Mouse (Mus musculus) liver, adult 2 months (tissue): ENCODE results near the gene G430095P16Rik. TPM values are rescaled to one million over a fixed set of nuclear protein-coding genes. Genes with fewer than 3 reads are reported as not detected.

Experiments used
- DNase-seq: peaks from one replicate; pipeline ENCODE4 v3.0.0-alpha.2; 2011; ENCODE audit warnings: low read depth, low spot score; ENCODE audit errors: extremely low read depth
- H3K27ac ChIP-seq: fragments of 200-500 bp; replicated peaks from 2 replicates; pipeline ENCODE4 v1.5.1; 2012; ENCODE audit warnings: low read depth, mild to moderate bottlenecking, control low read depth, inconsistent platforms, low read length; ENCODE audit not compliant: insufficient read depth
- H3K27me3 ChIP-seq: fragments of 200-500 bp; 2 replicates; pipeline ENCODE4 v1.6.1; 2012; ENCODE audit warnings: mild to moderate bottlenecking, moderate library complexity, low read length, inconsistent platforms; ENCODE audit not compliant: control insufficient read depth, insufficient read depth
- H3K36me3 ChIP-seq: fragments of 200-500 bp; 2 replicates; pipeline ENCODE4 v1.6.1; 2012; ENCODE audit warnings: low read length, inconsistent platforms; ENCODE audit not compliant: control insufficient read depth, insufficient read depth
- H3K4me1 ChIP-seq: fragments of 200-500 bp; 2 replicates; pipeline ENCODE4 v1.6.1; 2011; ENCODE audit warnings: low read length; ENCODE audit not compliant: control insufficient read depth, insufficient read depth
- H3K4me3 ChIP-seq: fragments of 200-500 bp; 2 replicates; pipeline ENCODE4 v1.5.1; 2011; ENCODE audit warnings: low read depth, mild to moderate bottlenecking, control low read depth, low read length, moderate library complexity; ENCODE audit not compliant: insufficient read depth
- H3K79me2 ChIP-seq: fragments of 200-500 bp; 2 replicates; pipeline ENCODE4 v1.6.1; 2012; ENCODE audit warnings: inconsistent platforms, mild to moderate bottlenecking, low read length, moderate library complexity; ENCODE audit not compliant: control insufficient read depth, insufficient read depth
- H3K9ac ChIP-seq: fragments of 200-500 bp; 2 replicates; pipeline ENCODE4 v1.6.1; 2012; ENCODE audit warnings: low read depth, mild to moderate bottlenecking, control low read depth, inconsistent platforms, low read length
- CTCF ChIP-seq: fragments of 200-500 bp; IDR thresholded peaks from 2 replicates; pipeline ENCODE4 v1.5.1; 2011; ENCODE audit warnings: low read depth, low read length, control low read depth
- POLR2A ChIP-seq: fragments of 200-500 bp; IDR thresholded peaks from 2 replicates; pipeline ENCODE4 v1.6.1; 2011; ENCODE audit warnings: low read length, control low read depth; ENCODE audit not compliant: insufficient read depth; ENCODE audit errors: extremely low read depth
- WGBS: fragments of 180-500 bp; shearing (Covaris S2); methylation state at CpG from one replicate; pipeline ENCODE4 v1.1.7; 2018; 5-methylcytosine and 5-hydroxymethylcytosine counted together
- polyA plus RNA-seq: library from polyadenylated mRNA; depleted of rRNA; stranded (reverse); fragments of >200 nt; gene quantifications from 2 replicates; pipeline ENCODE4 v1.2.3, GENCODE M21; 2012
- total RNA-seq: library from RNA; depleted of rRNA; stranded (reverse); fragments of >200 nt; gene quantifications from 2 replicates; pipeline ENCODE4 v1.2.3, GENCODE M21; 2014

The G430095P16Rik gene
- total and polyA plus RNA-seq, 2 experiments: not detected

DNA sequence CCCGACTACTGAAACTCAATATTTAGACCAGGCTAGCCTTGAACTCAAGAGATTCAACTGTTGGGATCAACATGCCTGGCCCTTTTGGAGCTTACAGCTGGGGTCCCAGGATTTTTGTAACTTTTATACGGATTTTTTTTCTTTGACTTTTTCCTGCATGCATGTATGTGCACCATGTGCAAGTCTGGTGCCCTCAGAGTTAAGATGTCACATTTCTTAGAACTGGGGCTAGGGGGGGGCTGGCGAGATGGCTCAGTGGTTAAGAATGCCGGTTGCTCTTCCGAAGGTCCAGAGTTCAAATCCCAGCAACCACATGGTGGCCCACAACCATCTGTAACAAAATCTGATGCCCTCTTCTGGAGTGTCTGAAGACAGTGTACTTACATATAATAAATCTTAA is 22.3 kb upstream of the G430095P16Rik start:
- no peak for DNase-seq
- Histone ChIP-seq H3K4me3 (no peak overlapping the region), H3K4me1 (peaks cover 15% of the 10 kb centered on the region), H3K27me3 (no peaks in the 10 kb centered on the region), H3K27ac (no peak overlapping the region), H3K79me2 (peaks cover 3% of the 10 kb centered on the region; the same call in 1 of the 2 replicates), H3K9ac (no peak overlapping the region), H3K36me3 (peaks cover 4% of the 10 kb centered on the region)
- WGBS: 71% methylated on average over 5 of the region's 5 CpGs
- TF ChIP-seq POLR2A: no peak
- no peak for TF ChIP-seq CTCF

GRCm38 (mm10) chr8:84700941-84701911 is 21.6 kb upstream of the G430095P16Rik start, which contains the start of gene Lyl1:
Gene Lyl1, plus strand, starts transcription at chr8:84701457.
- no peak for DNase-seq
- Histone ChIP-seq H3K36me3 (peaks cover 3% of the 10 kb centered on the region), H3K4me3 (peak within 1 kb of the TSS; percentile 59), H3K27me3 (no peaks in the 10 kb centered on the region), H3K79me2 (peaks cover 3% of the 10 kb centered on the region; the same call in 1 of the 2 replicates), H3K4me1 (peaks cover 15% of the 10 kb centered on the region), H3K27ac (peak within 1 kb of the TSS; percentile 33), H3K9ac (peak within 1 kb of the TSS; percentile 46)
- WGBS: 47% methylated on average over 34 of the region's 34 CpGs
- no peak for TF ChIP-seq CTCF
- no peak for TF ChIP-seq POLR2A

DNA sequence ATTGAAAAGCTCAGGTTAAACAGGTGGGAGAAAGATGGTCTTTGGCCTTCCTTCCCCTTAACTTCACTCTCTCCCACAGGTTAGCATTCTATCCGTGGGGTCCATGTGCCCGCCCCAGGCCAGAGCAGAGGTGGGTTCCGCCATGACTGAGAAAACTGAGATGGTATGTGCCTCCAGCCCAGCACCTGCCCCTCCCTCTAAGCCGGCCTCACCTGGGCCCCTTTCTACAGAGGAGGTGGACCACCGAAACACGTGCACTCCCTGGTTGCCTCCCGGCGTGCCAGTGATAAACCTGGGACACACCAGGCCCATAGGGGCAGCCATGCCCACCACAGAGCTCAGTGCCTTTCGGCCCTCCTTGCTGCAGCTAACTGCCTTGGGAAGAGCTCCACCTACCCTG is 20.2 kb upstream of the G430095P16Rik start:
- DNase-seq: no peak
- peaks cover under 1% of the 10 kb centered on the region; the same call in 1 of the 2 replicates for H3K36me3 ChIP-seq
- peaks cover 3% of the 10 kb centered on the region; the same call in 1 of the 2 replicates for H3K79me2 ChIP-seq
- H3K27me3 ChIP-seq: no peaks in the 10 kb centered on the region
- peaks cover 15% of the 10 kb centered on the region for H3K4me1 ChIP-seq
- no peak overlapping the region for H3K4me3 ChIP-seq
- 86% methylated on average over 9 of the region's 9 CpGs for WGBS
- no peak for TF ChIP-seq POLR2A
- TF ChIP-seq CTCF: no peak
- no peak overlapping the region for H3K9ac ChIP-seq
- no peak overlapping the region for H3K27ac ChIP-seq

DNA sequence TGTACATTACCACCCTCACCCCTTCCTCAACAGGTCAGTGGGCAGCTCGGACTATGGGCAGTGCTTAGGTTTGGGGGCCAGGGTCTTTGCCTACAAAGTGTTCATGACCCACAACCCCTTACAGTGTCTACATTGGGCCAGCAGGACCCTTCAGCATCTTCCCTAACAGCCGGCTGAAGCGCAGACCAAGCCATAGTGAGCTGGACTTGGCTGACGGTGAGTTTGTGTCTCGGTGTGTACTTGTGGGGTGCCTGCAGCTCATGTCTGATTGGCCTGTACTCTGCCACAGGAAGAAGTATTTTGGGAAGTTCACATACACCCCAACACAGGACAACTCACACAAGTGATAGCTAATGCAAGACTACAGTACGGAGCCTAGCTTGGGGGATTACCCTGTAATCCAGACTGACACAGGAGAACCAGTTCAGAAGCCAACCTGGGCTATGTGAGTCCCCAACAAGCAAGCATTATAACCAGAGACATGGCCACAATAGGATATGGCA is 19.8 kb upstream of the G430095P16Rik start:
- peaks cover 3% of the 10 kb centered on the region; the same call in 1 of the 2 replicates for H3K79me2 ChIP-seq
- no peak for DNase-seq
- peaks cover 17% of the 10 kb centered on the region for H3K4me1 ChIP-seq
- H3K27me3 ChIP-seq: no peaks in the 10 kb centered on the region
- no peak overlapping the region for H3K9ac ChIP-seq
- H3K4me3 ChIP-seq: no peak overlapping the region
- no peaks in the 10 kb centered on the region for H3K36me3 ChIP-seq
- TF ChIP-seq POLR2A (no peak), CTCF (no peak)
- H3K27ac ChIP-seq: no peak overlapping the region
- 87% methylated on average over 6 of the region's 6 CpGs for WGBS

- Histone ChIP-seq H3K27ac (no peak overlapping the region), H3K79me2 (peaks cover 3% of the 10 kb centered on the region; the same call in 1 of the 2 replicates), H3K9ac (0 out of 2 replicates have a peak overlapping the region, but pooled peaks have one; percentile 14), H3K27me3 (no peaks in the 10 kb centered on the region), H3K36me3 (no peaks in the 10 kb centered on the region), H3K4me1 (peaks cover 15% of the 10 kb centered on the region; the same call in 1 of the 2 replicates), H3K4me3 (no peak overlapping the region)
- no peak for DNase-seq
- TF ChIP-seq POLR2A (no peak), CTCF (no peak)
- 55% methylated on average over 38 of the region's 38 CpGs for WGBS
Observed at GRCm38 (mm10) chr8:84703466-84704249, 19.1 kb upstream of the G430095P16Rik start.
